Mouse (Mus musculus) megakaryocyte, embryonic 14.5 days (primary cell): ENCODE results near the gene Znhit2.

Source experiments
- FLI1 ChIP-seq: IDR thresholded peaks from 2 replicates; pipeline ENCODE4 v1.6.1; 2012; ENCODE audit warnings: low read length, inconsistent platforms, mixed read lengths
- GATA1 ChIP-seq: IDR thresholded peaks from 3 replicates; pipeline ENCODE4 v1.6.1; 2012; ENCODE audit warnings: mixed read lengths, low read length, inconsistent platforms, borderline replicate concordance

GRCm38 (mm10) chr19:6014991-6015510 lies 45.9 kb upstream of the Znhit2 start:
- no peak for TF ChIP-seq GATA1
- no peak for TF ChIP-seq FLI1
